In genomic region chr11:12367426-12368178, GRCm38 (mm10) we compare ENCODE assay signal across 21 mouse cellular contexts.
DNase-seq lines count a peak whose midpoint lies in the region; ATAC-seq and TF ChIP-seq lines count a peak whose summit lies in the region.
"Had no signal": no experiment of that assay in that cellular context is flagged by ENCODE, and none has a peak within 500 bp of the region (broad histone marks: within the 10 kb centered on the region; RNA-seq: fewer than 3 reads in every experiment).

No protein-coding gene starts in this region.

- no peaks in the 10 kb centered on the region for H3K9me3 ChIP-seq in lung, embryonic 16.5 days (ENCODE audit: control insufficient read depth, low read length)
- no peaks in the 10 kb centered on the region for H3K9me3 ChIP-seq in forebrain, embryonic 15.5 days
- H3K9me3 ChIP-seq in stomach, postnatal 0 days (ENCODE audit: control insufficient read depth, low read length) = no peaks in the 10 kb centered on the region
- H3K9me3 ChIP-seq: embryonic facial prominence, embryonic 15.5 days; heart, embryonic 13.5 days; hindbrain, embryonic 10.5 days; midbrain, embryonic 12.5 days had no signal

- H3K9ac ChIP-seq in lung, embryonic 16.5 days (ENCODE audit: low read length) = no peak overlapping the region
- no peak overlapping the region for H3K9ac ChIP-seq in forebrain, embryonic 15.5 days (replicated peaks)
- no peak overlapping the region for H3K9ac ChIP-seq in stomach, postnatal 0 days (ENCODE audit: low read length)
- H3K9ac ChIP-seq: embryonic facial prominence, embryonic 15.5 days; heart, embryonic 13.5 days; midbrain, embryonic 12.5 days had no signal

- peak overlapping the region; percentile 32 for H3K27ac ChIP-seq in gastrocnemius, adult 2 months
- H3K27ac ChIP-seq in lung, embryonic 16.5 days (ENCODE audit: low read length) = no peak overlapping the region; the same call in 1 of the 2 replicates
- H3K27ac ChIP-seq in forebrain, embryonic 15.5 days (replicated peaks) = peak overlapping the region; percentile 54
- no peak overlapping the region for H3K27ac ChIP-seq in stomach, postnatal 0 days (replicated peaks)
- H3K27ac ChIP-seq: embryonic facial prominence, embryonic 15.5 days; heart, embryonic 13.5 days; hindbrain, embryonic 10.5 days; macrophage; midbrain, embryonic 12.5 days had no signal

- DNase-seq in gastrocnemius, adult 2 months = no peak
- no peak for DNase-seq in gastrocnemius, postnatal 36 days
- no peak for DNase-seq in lung, postnatal 36 days
- no peak for DNase-seq in stomach, postnatal 0 days (ENCODE audit: low spot score)
- no peak for DNase-seq in ovary, adult 18-20 months (ENCODE audit: low spot score)
- DNase-seq in thymus, postnatal 25 days = no peak
- DNase-seq: cerebellum, adult 11-12 months; cerebellum, postnatal 36 days; gastrocnemius, postnatal 14 days; kidney, adult 11 months; kidney, postnatal 4 days; right cerebral cortex, postnatal 25 days; thymus, adult 2 months had no signal

- TF ChIP-seq EP300 in stomach, postnatal 0 days (optimal IDR thresholded peaks at IDR 0.05) = no peak

- no peak overlapping the region for H3K4me3 ChIP-seq in gastrocnemius, adult 2 months
- no peak overlapping the region for H3K4me3 ChIP-seq in lung, embryonic 16.5 days (ENCODE audit: low read length)
- H3K4me3 ChIP-seq in forebrain, embryonic 15.5 days = no peak overlapping the region
- no peak overlapping the region for H3K4me3 ChIP-seq in stomach, postnatal 0 days (ENCODE audit: low read depth, low read length)
- H3K4me3 ChIP-seq: embryonic facial prominence, embryonic 15.5 days; heart, embryonic 13.5 days; hindbrain, embryonic 10.5 days; midbrain, embryonic 12.5 days had no signal

- peak; percentile 51 for ATAC-seq in lung, embryonic 16.5 days (ENCODE audit: low read depth)
- peak; percentile 77 for ATAC-seq in forebrain, embryonic 15.5 days (replicated peaks)
- ATAC-seq in stomach, postnatal 0 days (ENCODE audit: low FRiP score, low TSS enrichment) = no peak
- ATAC-seq: Patski had no signal

- TF ChIP-seq CTCF in gastrocnemius, adult 2 months (IDR thresholded peaks at IDR 0.05) = no peak
- peak; percentile 21; the same call in 1 of the 2 replicates for TF ChIP-seq CTCF in stomach, postnatal 0 days (IDR thresholded peaks at IDR 0.05; ENCODE audit: low read depth)

- no peaks in the 10 kb centered on the region for H3K36me3 ChIP-seq in lung, embryonic 16.5 days (ENCODE audit: control insufficient read depth, insufficient read depth, low read length)
- H3K36me3 ChIP-seq in forebrain, embryonic 15.5 days = no peaks in the 10 kb centered on the region
- H3K36me3 ChIP-seq in stomach, postnatal 0 days (ENCODE audit: control insufficient read depth, insufficient read depth, low read length) = no peaks in the 10 kb centered on the region; the same call in 1 of the 2 replicates
- H3K36me3 ChIP-seq: embryonic facial prominence, embryonic 15.5 days; heart, embryonic 13.5 days; hindbrain, embryonic 10.5 days; midbrain, embryonic 12.5 days had no signal

- H3K4me1 ChIP-seq in lung, embryonic 16.5 days (replicated peaks; ENCODE audit: control insufficient read depth, insufficient read depth, low read length) = no peaks in the 10 kb centered on the region
- no peaks in the 10 kb centered on the region; the same call in 1 of the 2 replicates for H3K4me1 ChIP-seq in forebrain, embryonic 15.5 days
- no peaks in the 10 kb centered on the region for H3K4me1 ChIP-seq in stomach, postnatal 0 days (replicated peaks; ENCODE audit: control insufficient read depth, insufficient read depth)
- H3K4me1 ChIP-seq: embryonic facial prominence, embryonic 15.5 days; heart, embryonic 13.5 days; hindbrain, embryonic 10.5 days had no signal

- no peak overlapping the region for H3K4me2 ChIP-seq in lung, embryonic 16.5 days (ENCODE audit: low read depth, low read length)
- no peak overlapping the region for H3K4me2 ChIP-seq in forebrain, embryonic 15.5 days (replicated peaks)
- no peak overlapping the region for H3K4me2 ChIP-seq in stomach, postnatal 0 days (replicated peaks; ENCODE audit: low read depth)
- H3K4me2 ChIP-seq: embryonic facial prominence, embryonic 15.5 days; heart, embryonic 13.5 days; midbrain, embryonic 12.5 days had no signal

- intact Hi-C loops in gastrocnemius, adult 2 months (cut with DNase I) = no loop called here
- intact Hi-C loops in gastrocnemius, postnatal 36 days (cut with DNase I) = no loop called here

- 33% methylated on average over 5 of the region's 5 CpGs for WGBS in lung, embryonic 16.5 days
- WGBS in forebrain, embryonic 15.5 days = 10% methylated on average over 5 of the region's 5 CpGs
- WGBS in stomach, postnatal 0 days = 46% methylated on average over 5 of the region's 5 CpGs

- no peaks in the 10 kb centered on the region for H3K27me3 ChIP-seq in lung, embryonic 16.5 days (ENCODE audit: control insufficient read depth, insufficient read depth, low read depth, low read length)
- H3K27me3 ChIP-seq in forebrain, embryonic 15.5 days = no peaks in the 10 kb centered on the region; the same call in 1 of the 2 replicates
- H3K27me3 ChIP-seq in stomach, postnatal 0 days (ENCODE audit: control insufficient read depth, insufficient read depth, low read length) = no peaks in the 10 kb centered on the region
- H3K27me3 ChIP-seq: embryonic facial prominence, embryonic 15.5 days; heart, embryonic 13.5 days; Patski had no signal

Comparison
In these comparisons a context has a peak if more than half of its experiments do, and no peak if none do; other contexts are left out.
1. H3K27ac ChIP-seq: peak in gastrocnemius, adult 2 months (single experiment) and forebrain, embryonic 15.5 days (single experiment); none in lung, embryonic 16.5 days (single experiment) and stomach, postnatal 0 days (single experiment).